Mouse (Mus musculus) myocyte (in vitro differentiated cells): Measurements from ENCODE around the gene 6030458C11Rik.

Experiments used
- CEBPB ChIP-seq: IDR thresholded peaks from 2 replicates; pipeline ENCODE4 v1.6.1; 2011; ENCODE audit warnings: mild to moderate bottlenecking, moderate library complexity; ENCODE audit not compliant: poor library complexity, insufficient read depth, severe bottlenecking
- E2F4 ChIP-seq: IDR thresholded peaks from one replicate; pipeline ENCODE4 v1.6.1; 2011; ENCODE audit warnings: mild to moderate bottlenecking, control low read depth, moderate library complexity; ENCODE audit not compliant: insufficient read depth
- MAX ChIP-seq: IDR thresholded peaks from one replicate; pipeline ENCODE4 v1.6.1; 2011; ENCODE audit warnings: low read depth, mild to moderate bottlenecking, control low read depth
- MYOD1 ChIP-seq, 3 experiments: IDR thresholded peaks; one replicate each; pipeline ENCODE4 v1.6.1; 2011; ENCODE audit warnings: control low read depth in 2 of 3, low read depth in 2 of 3, mild to moderate bottlenecking in 2 of 3, moderate library complexity in 1 of 3; ENCODE audit not compliant: insufficient read length in 2 of 3, control insufficient read depth in 1 of 3
- POLR2A ChIP-seq: IDR thresholded peaks from one replicate; pipeline ENCODE4 v1.6.1; 2011; ENCODE audit warnings: low read depth, mild to moderate bottlenecking, control low read depth, moderate library complexity; ENCODE audit not compliant: insufficient read length
- POLR2AphosphoS2 ChIP-seq: IDR thresholded peaks from one replicate; pipeline ENCODE4 v1.6.1; 2011; ENCODE audit warnings: low read depth, control low read depth; ENCODE audit not compliant: insufficient read length
- REST ChIP-seq: IDR thresholded peaks from one replicate; pipeline ENCODE4 v1.6.1; 2011; ENCODE audit warnings: mild to moderate bottlenecking, control low read depth, moderate library complexity; ENCODE audit not compliant: insufficient read depth, insufficient read length
- TCF12 ChIP-seq: IDR thresholded peaks from one replicate; pipeline ENCODE4 v1.6.1; 2011; ENCODE audit warnings: mild to moderate bottlenecking, control low read depth; ENCODE audit not compliant: poor library complexity, insufficient read depth, severe bottlenecking

DNA sequence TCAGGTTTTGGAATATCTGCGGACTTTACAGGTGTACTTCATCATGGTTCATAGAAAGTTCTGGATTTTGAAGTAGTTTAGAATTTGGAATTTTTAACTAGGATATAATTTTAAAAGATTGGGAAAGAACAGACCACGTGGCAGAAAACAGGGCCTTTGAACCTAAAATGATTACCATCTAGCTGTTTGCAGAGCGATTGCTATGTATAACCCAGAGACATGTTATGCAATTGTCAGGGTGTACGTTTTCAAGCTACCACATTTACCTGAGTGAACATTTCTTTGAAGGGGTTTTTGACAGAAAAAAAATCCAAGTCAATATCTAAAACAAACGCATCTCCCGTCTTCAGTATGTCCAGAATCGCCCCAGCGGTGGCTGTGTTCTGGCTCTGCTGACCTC, 6.9 kb downstream of the 6030458C11Rik start:
- TF ChIP-seq POLR2A: no peak
- no peak for TF ChIP-seq MAX
- no peak for TF ChIP-seq TCF12
- no peak for TF ChIP-seq POLR2AphosphoS2
- TF ChIP-seq CEBPB: no peak
- TF ChIP-seq REST: no peak
- no peak for TF ChIP-seq MYOD1 (IDR thresholded peaks at IDR 0.05; ENCODE audit: control insufficient read depth in 1 of 3, insufficient read length in 2 of 3, low read depth in 2 of 3)
- no peak for TF ChIP-seq E2F4
